In the genomic region with DNA sequence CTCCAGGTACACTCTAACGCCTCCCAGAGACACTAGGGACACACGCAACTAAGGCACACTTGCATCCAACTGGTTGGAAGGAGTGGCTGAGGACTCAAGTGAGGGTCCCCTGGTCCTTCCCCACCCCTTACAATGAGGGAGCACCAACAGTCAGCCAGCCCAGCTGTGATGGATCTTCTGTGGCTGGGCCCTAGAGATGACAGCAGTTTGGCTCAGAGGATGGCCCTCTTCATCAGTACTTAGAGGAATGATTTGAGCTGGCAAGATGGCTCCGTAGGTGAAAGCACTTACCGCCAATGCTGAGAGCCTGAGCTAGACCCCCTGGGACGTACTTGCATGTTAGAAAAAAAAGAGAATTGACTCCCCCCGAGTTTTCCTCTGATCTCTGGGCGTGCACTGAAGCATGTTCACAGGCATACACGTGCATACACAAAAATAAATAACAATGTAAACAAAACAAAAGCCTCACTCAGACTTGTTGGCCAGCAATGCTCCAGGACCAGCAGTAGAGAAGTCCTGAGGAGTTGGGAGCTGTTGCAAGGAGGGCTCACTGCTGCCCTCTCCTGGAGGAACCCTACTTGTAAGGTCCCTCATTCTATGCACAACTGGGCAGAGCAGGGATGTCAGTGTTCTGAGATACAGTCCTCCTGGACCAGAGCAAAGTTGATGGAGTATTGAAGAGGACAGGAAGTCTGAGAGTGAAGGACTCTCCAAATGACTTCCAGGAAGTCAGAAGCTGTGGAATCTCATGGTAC, we compare ENCODE assay signal across 8 mouse cellular contexts. TPM values are rescaled to one million over a fixed set of nuclear protein-coding genes. Genes with fewer than 3 reads are reported as not detected.
DNase-seq lines count a peak whose midpoint lies in the region; ATAC-seq and TF ChIP-seq lines count a peak whose summit lies in the region.

No protein-coding gene starts in this region.

- H3K27me3 ChIP-seq in cerebellum, adult 2 months (ENCODE audit: control insufficient read depth, insufficient read depth, low read length), result no peaks in the 10 kb centered on the region
- H3K27me3 ChIP-seq in kidney, embryonic 16.5 days (ENCODE audit: insufficient read depth, low read length), result no peaks in the 10 kb centered on the region
- H3K27me3 ChIP-seq in limb, embryonic 14.5 days (ENCODE audit: control insufficient read depth, insufficient read depth, low read length), result no peaks in the 10 kb centered on the region

- H3K9me3 ChIP-seq in kidney, embryonic 16.5 days (ENCODE audit: low read length), result no peaks in the 10 kb centered on the region
- no peaks in the 10 kb centered on the region for H3K9me3 ChIP-seq in limb, embryonic 14.5 days (ENCODE audit: control insufficient read depth, low read length)

- no peak overlapping the region for H3K4me3 ChIP-seq in cerebellum, adult 2 months (replicated peaks; ENCODE audit: insufficient read depth, low read depth, low read length)
- no peak overlapping the region for H3K4me3 ChIP-seq in kidney, embryonic 16.5 days (ENCODE audit: low read length)
- H3K4me3 ChIP-seq in limb, embryonic 14.5 days (replicated peaks; ENCODE audit: low read length), result no peak overlapping the region

- no peak overlapping the region for H3K4me2 ChIP-seq in kidney, embryonic 16.5 days (replicated peaks; ENCODE audit: low read depth, low read length)
- H3K4me2 ChIP-seq in limb, embryonic 14.5 days (replicated peaks; ENCODE audit: low read depth, low read length, severe bottlenecking), result no peak overlapping the region

- ATAC-seq in kidney, embryonic 16.5 days (ENCODE audit: low FRiP score, low TSS enrichment), result peak; percentile 44; the same call in 1 of the 2 replicates
- no peak for ATAC-seq in limb, embryonic 14.5 days (ENCODE audit: low FRiP score, low read depth)

- WGBS in cerebellum, adult 2 months, result 45% methylated on average over 8 of the region's 8 CpGs
- 67% methylated on average over 8 of the region's 8 CpGs for WGBS in kidney, embryonic 16.5 days
- 71% methylated on average over 8 of the region's 8 CpGs for WGBS in limb, embryonic 14.5 days

- H3K9ac ChIP-seq in kidney, embryonic 16.5 days (replicated peaks; ENCODE audit: low read length), result no peak overlapping the region
- no peak overlapping the region for H3K9ac ChIP-seq in limb, embryonic 14.5 days (ENCODE audit: low read depth, low read length, severe bottlenecking)

- TF ChIP-seq CTCF in cerebellum, adult 2 months (IDR thresholded peaks at IDR 0.05; ENCODE audit: borderline replicate concordance, insufficient read depth, low read depth, low read length), result peak; percentile 96

- no peak for TF ChIP-seq POLR2A in cerebellum, adult 2 months (IDR thresholded peaks at IDR 0.05; ENCODE audit: borderline replicate concordance, insufficient read depth, low read length)
- no peak for TF ChIP-seq POLR2A in limb, embryonic 14.5 days (IDR thresholded peaks at IDR 0.05; ENCODE audit: borderline replicate concordance, extremely low read depth, insufficient read depth, insufficient read length)

- peak; percentile 76 for DNase-seq in 416B (ENCODE audit: low read depth)
- DNase-seq in MN1 (ENCODE audit: low spot score), result peak; percentile 74
- peak; percentile 72 to 80 for DNase-seq in cerebellum, adult 2 months
- DNase-seq in gastrocnemius, postnatal 10 days, result peak; percentile 88
- peak; percentile 69 for DNase-seq in limb, embryonic 14.5 days (ENCODE audit: low spot score)
- DNase-seq in right cerebral cortex, adult 2 months (ENCODE audit: low spot score in 2 of 2), result peak; percentile 85 to 91
- peak; percentile 90 for DNase-seq in thymus, postnatal 4 days

- no peaks in the 10 kb centered on the region; the same call in 1 of the 2 replicates for H3K4me1 ChIP-seq in cerebellum, adult 2 months (ENCODE audit: control insufficient read depth, insufficient read depth, low read length)
- peaks cover 37% of the 10 kb centered on the region for H3K4me1 ChIP-seq in kidney, embryonic 16.5 days (ENCODE audit: insufficient read depth, low read length)
- H3K4me1 ChIP-seq in limb, embryonic 14.5 days (ENCODE audit: control insufficient read depth, insufficient read depth, low read length), result no peaks in the 10 kb centered on the region

- H3K36me3 ChIP-seq in kidney, embryonic 16.5 days (ENCODE audit: insufficient read depth, low read length), result no peaks in the 10 kb centered on the region
- H3K36me3 ChIP-seq in limb, embryonic 14.5 days (ENCODE audit: control insufficient read depth, insufficient read depth, low read length), result no peaks in the 10 kb centered on the region

- H3K27ac ChIP-seq in cerebellum, adult 2 months (ENCODE audit: insufficient read depth, low read length), result no peak overlapping the region
- H3K27ac ChIP-seq in kidney, embryonic 16.5 days (ENCODE audit: low read length), result no peak overlapping the region
- H3K27ac ChIP-seq in limb, embryonic 14.5 days (replicated peaks; ENCODE audit: low read depth, low read length), result no peak overlapping the region

RNA-seq across cellular contexts. Expression of gene Ccdc42, which starts 2.4 kb away (rescaled TPM):
- polyA plus RNA-seq in cerebellum, adult 2 months (2012; rRNA removed), result 0.27 and 0.29 TPM in 2 replicates
- total RNA-seq in gastrocnemius, postnatal 10 days (2021), result under 1 TPM in 1 of 2 experiments, not detected in 1; 0.31 TPM
- polyA plus RNA-seq in kidney, embryonic 16.5 days (2015; fragmentation: Nextera tagmentation; extraction: Ambion mirVana), result 3.3 and 3.5 TPM in 2 replicates
- 0.13 and 0.39 TPM in 2 replicates for polyA plus RNA-seq in limb, embryonic 14.5 days (2012; rRNA removed)
- 0.50 and 1.1 TPM in 2 replicates for polyA plus RNA-seq in limb, embryonic 14.5 days (2014; fragmentation: Nextera tagmentation; extraction: Ambion mirVana)

RNA-seq across cellular contexts. Expression of gene Mfsd6l, which starts 33.2 kb away (rescaled TPM):
- 0.05 TPM in 2 replicates for polyA plus RNA-seq in cerebellum, adult 2 months (2012; rRNA removed)
- under 1 TPM; 0.14 to 0.20 TPM for total RNA-seq in gastrocnemius, postnatal 10 days (2021)
- 2.6 and 2.9 TPM in 2 replicates for polyA plus RNA-seq in kidney, embryonic 16.5 days (2015; fragmentation: Nextera tagmentation; extraction: Ambion mirVana)
- polyA plus RNA-seq in limb, embryonic 14.5 days (2012; rRNA removed), result 0.31 and 0.33 TPM in 2 replicates
- 0.18 and 0.26 TPM in 2 replicates for polyA plus RNA-seq in limb, embryonic 14.5 days (2014; fragmentation: Nextera tagmentation; extraction: Ambion mirVana)
